Mouse (Mus musculus): ENCODE measurements around the gene Acot8.

- TF ChIP-seq CTCF (IDR thresholded peaks at IDR 0.05; ENCODE audit: borderline replicate concordance, insufficient read depth, low read depth, low read length) (no peak), POLR2A (IDR thresholded peaks at IDR 0.05; ENCODE audit: borderline replicate concordance, insufficient read depth, low read length) (no peak)
These were observed 35.2 kb downstream of the Acot8 start, which contains the start of gene Ube2c for GRCm38 (mm10) chr2:164769258-164770037.

Data from cerebellum, adult 2 months (tissue).